Mouse (Mus musculus): ENCODE results near the gene Cnot4. TPM values are rescaled to one million over a fixed set of nuclear protein-coding genes. Genes with fewer than 3 reads are reported as not detected.
"Not testable (repeated sequence)": the region's sequence is repeated elsewhere in the genome, so short reads cannot be mapped to it uniquely, and the experiment has no call there.

Gene Cnot4
- polyA plus RNA-seq (2015; fragmentation: Nextera tagmentation; extraction: Ambion mirVana): 35.0 and 35.1 TPM in 2 replicates

- under 1% methylated on average over 55 of the region's 55 CpGs for WGBS
These were observed at the start of gene Cnot4 for GRCm38 (mm10) chr6:35133579-35134488. Cnot4 (minus strand) TSS chr6:35133724.

GRCm38 (mm10) chr6:35179299-35179698 lies 45.8 kb upstream of the Cnot4 start:
- not testable (repeated sequence) for H3K27me3 ChIP-seq; H3K27ac ChIP-seq; H3K36me3 ChIP-seq (ENCODE audit: poor library complexity, severe bottlenecking); ATAC-seq; H3K4me3 ChIP-seq; H3K9ac ChIP-seq; H3K4me2 ChIP-seq; H3K9me3 ChIP-seq (replicated peaks)
- peaks cover 23% of the 10 kb centered on the region for H3K4me1 ChIP-seq
- 93% methylated on average over 3 of the region's 3 CpGs for WGBS

More at GRCm38 (mm10) chr6:35133579-35134488, at the start of gene Cnot4:
- H3K4me1 ChIP-seq: peaks cover 28% of the 10 kb centered on the region
- no peaks in the 10 kb centered on the region for H3K27me3 ChIP-seq
- H3K9ac ChIP-seq: peak within 1 kb of the TSS; percentile 90
- peak within 1 kb of the TSS; percentile 96 for H3K4me2 ChIP-seq
- no peaks in the 10 kb centered on the region for H3K36me3 ChIP-seq (ENCODE audit: poor library complexity, severe bottlenecking)
- H3K27ac ChIP-seq: peak within 1 kb of the TSS; percentile 92
- H3K9me3 ChIP-seq (replicated peaks): no peaks in the 10 kb centered on the region
- peak; percentile 99 for ATAC-seq
- peak within 1 kb of the TSS; percentile 90 for H3K4me3 ChIP-seq

- WGBS: under 1% methylated on average over 69 of the region's 69 CpGs
- Histone ChIP-seq H3K27ac (peak overlapping the region; percentile 95), H3K9ac (peak overlapping the region; percentile 86), H3K27me3 (no peaks in the 10 kb centered on the region), H3K4me3 (peak overlapping the region; percentile 76), H3K36me3 (ENCODE audit: poor library complexity, severe bottlenecking) (no peaks in the 10 kb centered on the region), H3K9me3 (replicated peaks) (no peaks in the 10 kb centered on the region), H3K4me2 (peak overlapping the region; percentile 80), H3K4me1 (peaks cover 23% of the 10 kb centered on the region)
- ATAC-seq: peak; percentile 82
These were observed 44.2 kb upstream of the Cnot4 start for GRCm38 (mm10) chr6:35177650-35178272.

GRCm38 (mm10) chr6:35176979-35177649 lies 43.6 kb upstream of the Cnot4 start, which contains the start of gene Nup205:
Nup205 (plus strand) TSS chr6:35177421.
- peak within 1 kb of the TSS; percentile 95 for H3K27ac ChIP-seq
- H3K9ac ChIP-seq: peak within 1 kb of the TSS; percentile 86
- peak within 1 kb of the TSS; percentile 80 for H3K4me2 ChIP-seq
- no peaks in the 10 kb centered on the region for H3K9me3 ChIP-seq (replicated peaks)
- H3K27me3 ChIP-seq: no peaks in the 10 kb centered on the region
- 3% methylated on average over 34 of the region's 34 CpGs for WGBS
- peak; percentile 95 for ATAC-seq
- H3K4me3 ChIP-seq: peak within 1 kb of the TSS; percentile 76
- peaks cover 21% of the 10 kb centered on the region for H3K4me1 ChIP-seq
- H3K36me3 ChIP-seq (ENCODE audit: poor library complexity, severe bottlenecking): no peaks in the 10 kb centered on the region

GRCm38 (mm10) chr6:35173181-35173580 lies 39.7 kb upstream of the Cnot4 start:
- no peak overlapping the region for H3K4me2 ChIP-seq
- no peak for ATAC-seq
- H3K9ac ChIP-seq: no peak overlapping the region
- no peak overlapping the region for H3K27ac ChIP-seq
- no peaks in the 10 kb centered on the region for H3K36me3 ChIP-seq (ENCODE audit: poor library complexity, severe bottlenecking)
- H3K4me1 ChIP-seq: peaks cover 1% of the 10 kb centered on the region
- 91% methylated on average over 4 of the region's 4 CpGs for WGBS
- H3K4me3 ChIP-seq: no peak overlapping the region
- no peaks in the 10 kb centered on the region for H3K9me3 ChIP-seq (replicated peaks)
- H3K27me3 ChIP-seq: no peaks in the 10 kb centered on the region

GRCm38 (mm10) chr6:35172028-35172427 lies 38.5 kb upstream of the Cnot4 start:
- H3K4me1 ChIP-seq; H3K27ac ChIP-seq; H3K4me3 ChIP-seq; H3K36me3 ChIP-seq (ENCODE audit: poor library complexity, severe bottlenecking); H3K4me2 ChIP-seq; H3K27me3 ChIP-seq; ATAC-seq; H3K9ac ChIP-seq; H3K9me3 ChIP-seq (replicated peaks): not testable (repeated sequence)
- 76% methylated on average over 3 of the region's 3 CpGs for WGBS

- no peak overlapping the region for H3K4me2 ChIP-seq
- H3K27ac ChIP-seq: no peak overlapping the region
- H3K4me3 ChIP-seq: no peak overlapping the region
- no peaks in the 10 kb centered on the region for H3K36me3 ChIP-seq (ENCODE audit: poor library complexity, severe bottlenecking)
- no peak overlapping the region for H3K9ac ChIP-seq
- WGBS: 87% methylated on average over 4 of the region's 4 CpGs
- H3K27me3 ChIP-seq: no peaks in the 10 kb centered on the region
- no peak for ATAC-seq
- no peaks in the 10 kb centered on the region for H3K4me1 ChIP-seq
- no peaks in the 10 kb centered on the region for H3K9me3 ChIP-seq (replicated peaks)
These were observed 35.7 kb upstream of the Cnot4 start for GRCm38 (mm10) chr6:35169250-35169649.

GRCm38 (mm10) chr6:35154540-35154939 lies 21.0 kb upstream of the Cnot4 start:
- H3K27ac ChIP-seq: no peak overlapping the region
- ATAC-seq: no peak
- no peaks in the 10 kb centered on the region for H3K27me3 ChIP-seq

GRCm38 (mm10) chr6:35147726-35148422 lies 14.3 kb upstream of the Cnot4 start:
- Histone ChIP-seq H3K4me1 (no peaks in the 10 kb centered on the region), H3K4me3 (no peak overlapping the region), H3K9ac (no peak overlapping the region), H3K27ac (no peak overlapping the region), H3K36me3 (ENCODE audit: poor library complexity, severe bottlenecking) (no peaks in the 10 kb centered on the region), H3K9me3 (replicated peaks) (no peaks in the 10 kb centered on the region; the same call in 1 of the 2 replicates), H3K4me2 (no peak overlapping the region), H3K27me3 (no peaks in the 10 kb centered on the region)
- 79% methylated on average over 3 of the region's 3 CpGs for WGBS
- ATAC-seq: no peak

More at GRCm38 (mm10) chr6:35154540-35154939, 21.0 kb upstream of the Cnot4 start:
- Histone ChIP-seq H3K9me3 (replicated peaks) (no peaks in the 10 kb centered on the region), H3K4me3 (no peak overlapping the region), H3K4me2 (no peak overlapping the region), H3K9ac (no peak overlapping the region), H3K36me3 (ENCODE audit: poor library complexity, severe bottlenecking) (no peaks in the 10 kb centered on the region), H3K4me1 (no peaks in the 10 kb centered on the region)

- Histone ChIP-seq H3K27ac (no peak overlapping the region), H3K4me2 (no peak overlapping the region), H3K4me1 (no peaks in the 10 kb centered on the region), H3K9me3 (replicated peaks) (no peaks in the 10 kb centered on the region; the same call in 1 of the 2 replicates), H3K9ac (no peak overlapping the region), H3K27me3 (no peaks in the 10 kb centered on the region), H3K4me3 (no peak overlapping the region), H3K36me3 (ENCODE audit: poor library complexity, severe bottlenecking) (no peaks in the 10 kb centered on the region)
- WGBS: 90% methylated on average over 2 of the region's 2 CpGs
- ATAC-seq: no peak
These were observed 12.0 kb upstream of the Cnot4 start for GRCm38 (mm10) chr6:35145569-35145968.

- Histone ChIP-seq H3K4me2 (no peak overlapping the region), H3K27me3 (no peaks in the 10 kb centered on the region), H3K4me1 (no peaks in the 10 kb centered on the region), H3K9ac (no peak overlapping the region), H3K4me3 (no peak overlapping the region), H3K27ac (no peak overlapping the region), H3K36me3 (ENCODE audit: poor library complexity, severe bottlenecking) (no peaks in the 10 kb centered on the region), H3K9me3 (replicated peaks) (no peaks in the 10 kb centered on the region; the same call in 1 of the 2 replicates)
- 100% methylated on average over 1 of the region's 1 CpGs for whole genome bisulfite sequencing
- ATAC-seq: no peak
These were observed 6.8 kb upstream of the Cnot4 start for GRCm38 (mm10) chr6:35140351-35140750.

Data from forebrain, embryonic 13.5 days (tissue).